In genomic region chr7:16153522-16153921, GRCm38 (mm10) we compare ENCODE assay signal across 8 mouse cellular contexts. TPM values are rescaled to one million over a fixed set of nuclear protein-coding genes. Genes with fewer than 3 reads are reported as not detected.
DNase-seq lines count a peak whose midpoint lies in the region; ATAC-seq and TF ChIP-seq lines count a peak whose summit lies in the region.

No protein-coding gene starts in this region.

- peak; percentile 27 to 45 for DNase-seq in spleen, adult 2 months (ENCODE audit: low read depth in 1 of 2, low spot score in 2 of 2)
- no peak for DNase-seq in spleen, adult 12 weeks (ENCODE audit: low spot score)
- DNase-seq in adrenal gland, postnatal 25 days: peak; percentile 50
- DNase-seq in neural tube, embryonic 11.5 days (ENCODE audit: low spot score): peak; percentile 75
- no peak for DNase-seq in gastrocnemius, postnatal 36 days

- no peaks in the 10 kb centered on the region for H3K9me3 ChIP-seq in intestine, embryonic 15.5 days
- H3K9me3 ChIP-seq in liver, embryonic 12.5 days (replicated peaks): no peaks in the 10 kb centered on the region
- no peaks in the 10 kb centered on the region for H3K9me3 ChIP-seq in neural tube, embryonic 11.5 days (ENCODE audit: control insufficient read depth, low read length)

- no peak for TF ChIP-seq POLR2A in spleen, adult 2 months (IDR thresholded peaks at IDR 0.05; ENCODE audit: low read depth, low read length)
- no peak for TF ChIP-seq POLR2A in embryonic fibroblast, embryonic 13.5 days (IDR thresholded peaks at IDR 0.05; ENCODE audit: low read depth, low read length)

- H3K4me3 ChIP-seq in spleen, adult 2 months (ENCODE audit: extremely low read depth, insufficient read depth, insufficient read length): no peak overlapping the region
- H3K4me3 ChIP-seq in embryonic fibroblast, embryonic 13.5 days (ENCODE audit: insufficient read depth, low read length): no peak overlapping the region
- H3K4me3 ChIP-seq in intestine, embryonic 15.5 days (replicated peaks): no peak overlapping the region
- H3K4me3 ChIP-seq in liver, embryonic 12.5 days: no peak overlapping the region
- no peak overlapping the region for H3K4me3 ChIP-seq in neural tube, embryonic 11.5 days (ENCODE audit: low read depth, low read length)

- peaks cover 3% of the 10 kb centered on the region; the same call in 1 of the 2 replicates for H3K27me3 ChIP-seq in spleen, adult 2 months (ENCODE audit: control insufficient read depth, insufficient read depth, low read length)
- H3K27me3 ChIP-seq in intestine, embryonic 15.5 days (replicated peaks): peaks cover 5% of the 10 kb centered on the region
- H3K27me3 ChIP-seq in liver, embryonic 12.5 days (replicated peaks): peaks cover 22% of the 10 kb centered on the region
- peaks cover 1% of the 10 kb centered on the region; the same call in 1 of the 2 replicates for H3K27me3 ChIP-seq in neural tube, embryonic 11.5 days (ENCODE audit: control insufficient read depth, insufficient read depth, low read length)

- peak; percentile 85 for ATAC-seq in intestine, embryonic 15.5 days
- peak; percentile 55; the same call in 1 of the 2 replicates for ATAC-seq in liver, embryonic 12.5 days
- ATAC-seq in neural tube, embryonic 11.5 days (ENCODE audit: insufficient read depth, low FRiP score, low TSS enrichment): peak; percentile 69; the same call in 1 of the 2 replicates

- H3K27ac ChIP-seq in spleen, adult 2 months (ENCODE audit: insufficient read depth, low read length): no peak overlapping the region
- H3K27ac ChIP-seq in embryonic fibroblast, embryonic 13.5 days (ENCODE audit: insufficient read depth, low read length): no peak overlapping the region
- no peak overlapping the region for H3K27ac ChIP-seq in intestine, embryonic 15.5 days
- no peak overlapping the region for H3K27ac ChIP-seq in liver, embryonic 12.5 days
- H3K27ac ChIP-seq in neural tube, embryonic 11.5 days (ENCODE audit: low read depth, low read length): no peak overlapping the region

- no peak overlapping the region for H3K9ac ChIP-seq in intestine, embryonic 15.5 days
- H3K9ac ChIP-seq in liver, embryonic 12.5 days: no peak overlapping the region
- no peak overlapping the region for H3K9ac ChIP-seq in neural tube, embryonic 11.5 days (ENCODE audit: low read length)

- intact Hi-C loops in gastrocnemius, postnatal 36 days (cut with DNase I): loop anchor here (1.0 to 2.0 kb wide), 2 partner anchors 58 to 93 kb away; partner anchors contain the start of gene Zfp541

- WGBS in spleen, adult 2 months: 19% methylated on average over 10 of the region's 10 CpGs
- WGBS in intestine, embryonic 15.5 days: 17% methylated on average over 10 of the region's 10 CpGs
- 19% methylated on average over 10 of the region's 10 CpGs for whole genome bisulfite sequencing in liver, embryonic 12.5 days (ENCODE audit: insufficient replicate concordance)
- 20% methylated on average over 10 of the region's 10 CpGs for WGBS in neural tube, embryonic 11.5 days

- H3K4me1 ChIP-seq in spleen, adult 2 months (ENCODE audit: control insufficient read depth, insufficient read depth, insufficient read length): peaks cover under 1% of the 10 kb centered on the region; the same call in 1 of the 2 replicates
- H3K4me1 ChIP-seq in embryonic fibroblast, embryonic 13.5 days (ENCODE audit: control insufficient read depth, insufficient read depth, low read length): no peaks in the 10 kb centered on the region
- H3K4me1 ChIP-seq in intestine, embryonic 15.5 days (replicated peaks): no peaks in the 10 kb centered on the region
- H3K4me1 ChIP-seq in liver, embryonic 12.5 days: no peaks in the 10 kb centered on the region
- H3K4me1 ChIP-seq in neural tube, embryonic 11.5 days (ENCODE audit: control insufficient read depth, insufficient read depth, low read length): no peaks in the 10 kb centered on the region

- TF ChIP-seq CTCF in spleen, adult 2 months (IDR thresholded peaks at IDR 0.05; ENCODE audit: extremely low read depth, insufficient read depth, insufficient read length, insufficient replicate concordance): peak; percentile 89
- TF ChIP-seq CTCF in embryonic fibroblast, embryonic 13.5 days (IDR thresholded peaks at IDR 0.05; ENCODE audit: borderline replicate concordance, insufficient read depth, low read length): peak; percentile 42; the same call in 1 of the 2 replicates

- no peak overlapping the region for H3K4me2 ChIP-seq in intestine, embryonic 15.5 days (replicated peaks)
- H3K4me2 ChIP-seq in liver, embryonic 12.5 days: no peak overlapping the region
- no peak overlapping the region for H3K4me2 ChIP-seq in neural tube, embryonic 11.5 days (ENCODE audit: low read depth)

- H3K36me3 ChIP-seq in spleen, adult 2 months (ENCODE audit: control insufficient read depth, insufficient read depth, low read length): no peaks in the 10 kb centered on the region
- no peaks in the 10 kb centered on the region for H3K36me3 ChIP-seq in intestine, embryonic 15.5 days
- H3K36me3 ChIP-seq in liver, embryonic 12.5 days: no peaks in the 10 kb centered on the region
- peaks cover 4% of the 10 kb centered on the region; the same call in 1 of the 2 replicates for H3K36me3 ChIP-seq in neural tube, embryonic 11.5 days (ENCODE audit: control insufficient read depth, insufficient read depth, low read length)

RNA-seq across cellular contexts. Expression of gene Meis3, which starts 21.4 kb away (rescaled TPM):
- 21.9 and 28.7 TPM in 2 replicates for polyA plus RNA-seq in spleen, adult 2 months (2012; rRNA removed)
- total RNA-seq in adrenal gland, postnatal 25 days (2021): 10.9 and 12.9 TPM in 2 replicates
- polyA plus RNA-seq in embryonic fibroblast, embryonic 13.5 days (2011; ENCODE audit: insufficient read length, low read depth, missing spikeins): 22.4 and 23.8 TPM in 2 replicates
- 30.8 and 31.8 TPM in 2 replicates for polyA plus RNA-seq in intestine, embryonic 15.5 days (2015; fragmentation: Nextera tagmentation; extraction: Ambion mirVana)
- 4.4 and 5.7 TPM in 2 replicates for polyA plus RNA-seq in liver, embryonic 12.5 days (2016; fragmentation: Nextera tagmentation; extraction: Ambion mirVana)
- 171 and 196 TPM in 2 replicates for polyA plus RNA-seq in neural tube, embryonic 11.5 days (2014; fragmentation: Nextera tagmentation; extraction: Ambion mirVana)
- total RNA-seq in gastrocnemius, postnatal 36 days (2021): 1 to 10 TPM; 1.5 to 2.1 TPM

RNA-seq across cellular contexts. Expression of gene Slc8a2, which starts 23.9 kb away (rescaled TPM):
- 1.2 and 2.5 TPM in 2 replicates for polyA plus RNA-seq in spleen, adult 2 months (2012; rRNA removed)
- 2.8 and 3.3 TPM in 2 replicates for total RNA-seq in adrenal gland, postnatal 25 days (2021)
- 0.35 TPM in 1 of 2 replicates, not detected in the other for polyA plus RNA-seq in embryonic fibroblast, embryonic 13.5 days (2011; ENCODE audit: insufficient read length, low read depth, missing spikeins)
- polyA plus RNA-seq in intestine, embryonic 15.5 days (2015; fragmentation: Nextera tagmentation; extraction: Ambion mirVana): 0.15 and 0.23 TPM in 2 replicates
- polyA plus RNA-seq in liver, embryonic 12.5 days (2016; fragmentation: Nextera tagmentation; extraction: Ambion mirVana): not detected in 2 replicates
- 0.95 and 1.0 TPM in 2 replicates for polyA plus RNA-seq in neural tube, embryonic 11.5 days (2014; fragmentation: Nextera tagmentation; extraction: Ambion mirVana)
- under 1 TPM; 0.12 to 0.13 TPM for total RNA-seq in gastrocnemius, postnatal 36 days (2021)

RNA-seq across cellular contexts. Expression of gene Kptn, which starts 33.8 kb away (rescaled TPM):
- 23.2 and 25.8 TPM in 2 replicates for polyA plus RNA-seq in spleen, adult 2 months (2012; rRNA removed)
- 20.4 and 26.7 TPM in 2 replicates for total RNA-seq in adrenal gland, postnatal 25 days (2021)
- 13.9 TPM in 2 replicates for polyA plus RNA-seq in embryonic fibroblast, embryonic 13.5 days (2011; ENCODE audit: insufficient read length, low read depth, missing spikeins)
- 24.4 and 25.6 TPM in 2 replicates for polyA plus RNA-seq in intestine, embryonic 15.5 days (2015; fragmentation: Nextera tagmentation; extraction: Ambion mirVana)
- 13.4 and 15.0 TPM in 2 replicates for polyA plus RNA-seq in liver, embryonic 12.5 days (2016; fragmentation: Nextera tagmentation; extraction: Ambion mirVana)
- polyA plus RNA-seq in neural tube, embryonic 11.5 days (2014; fragmentation: Nextera tagmentation; extraction: Ambion mirVana): 21.1 and 22.8 TPM in 2 replicates
- 10 to 100 TPM; 10.8 to 11.3 TPM for total RNA-seq in gastrocnemius, postnatal 36 days (2021)

RNA-seq across cellular contexts. Expression of gene Napa, which starts 55.3 kb away (rescaled TPM):
- polyA plus RNA-seq in spleen, adult 2 months (2012; rRNA removed): 150 and 151 TPM in 2 replicates
- 137 and 149 TPM in 2 replicates for total RNA-seq in adrenal gland, postnatal 25 days (2021)
- 150 and 185 TPM in 2 replicates for polyA plus RNA-seq in embryonic fibroblast, embryonic 13.5 days (2011; ENCODE audit: insufficient read length, low read depth, missing spikeins)
- 186 and 194 TPM in 2 replicates for polyA plus RNA-seq in intestine, embryonic 15.5 days (2015; fragmentation: Nextera tagmentation; extraction: Ambion mirVana)
- polyA plus RNA-seq in liver, embryonic 12.5 days (2016; fragmentation: Nextera tagmentation; extraction: Ambion mirVana): 163 and 165 TPM in 2 replicates
- polyA plus RNA-seq in neural tube, embryonic 11.5 days (2014; fragmentation: Nextera tagmentation; extraction: Ambion mirVana): 175 and 184 TPM in 2 replicates
- total RNA-seq in gastrocnemius, postnatal 36 days (2021): 100 to 1,000 TPM in 1 of 2 experiments, 10 to 100 TPM in 1; 92.4 to 109 TPM

Comparison
In these comparisons a context has a peak if more than half of its experiments do, and no peak if none do; other contexts are left out.
1. DNase-seq: peak in spleen, adult 2 months (2 of 2), adrenal gland, postnatal 25 days (single experiment) and neural tube, embryonic 11.5 days (single experiment); none in spleen, adult 12 weeks (single experiment) and gastrocnemius, postnatal 36 days (0 of 2).
2. Peak in every context shown above with its lines, with median percentiles within 50 percentile points of each other: ATAC-seq.